Mouse (Mus musculus): ENCODE measurements around the gene Mvp. TPM values are rescaled to one million over a fixed set of nuclear protein-coding genes. Genes with fewer than 3 reads are reported as not detected.

Gene Mvp
- total RNA-seq, 4 experiments from 2014 or later: 10.9 to 12.6 (median 12.0) TPM

GRCm38 (mm10) chr7:126950647-126951615 is 63.5 kb downstream of the Mvp start:
- peak in 1 of 2 experiments; percentile 52 for DNase-seq (ENCODE audit: low spot score in 2 of 2)

GRCm38 (mm10) chr7:126949793-126950646 is 64.4 kb downstream of the Mvp start, which contains the start of gene Sez6l2:
TSS of gene Sez6l2 (plus strand) at chr7:126950563.
- DNase-seq (ENCODE audit: low spot score in 2 of 2): peak; percentile 75 to 83

GRCm38 (mm10) chr7:126949403-126949792 is 65.0 kb downstream of the Mvp start, which contains the start of gene Asphd1:
TSS of gene Asphd1 (minus strand) at chr7:126949582.
- DNase-seq (ENCODE audit: low spot score in 2 of 2): peak; percentile 63 to 72

- DNase-seq (ENCODE audit: low spot score in 2 of 2): no peak
These were observed 65.8 kb downstream of the Mvp start for GRCm38 (mm10) chr7:126948626-126949025.

- no peak for DNase-seq (ENCODE audit: low spot score in 2 of 2)
These were observed 67.9 kb downstream of the Mvp start for GRCm38 (mm10) chr7:126946530-126946929.

- DNase-seq (ENCODE audit: low spot score in 2 of 2): no peak
These were observed 72.6 kb downstream of the Mvp start for GRCm38 (mm10) chr7:126941801-126942200.

GRCm38 (mm10) chr7:126941171-126941570 is 73.2 kb downstream of the Mvp start:
- no peak for DNase-seq (ENCODE audit: low spot score in 2 of 2)

Small RNA genes lying within 50 kb of the gene (microRNA-seq; reads per million reads assigned to microRNA genes)
- 0 reads per million in 2 experiments for gene Gm44343

Other genes with a start within 250 kb of the Mvp start
- 1 to 10 TPM; 1.4 to 3.3 (median 2.3) TPM for gene Gdpd3, start 248.3 kb downstream of the Mvp start, total RNA-seq (2022)
- gene Ypel3, start 237.7 kb downstream of the Mvp start, total RNA-seq (2022): 100 to 1,000 TPM; 256 to 289 (median 278) TPM
- under 1 TPM; 0.63 to 1.00 (median 0.84) TPM for gene Tbx6, start 233.1 kb downstream of the Mvp start, total RNA-seq (2022)
- 10 to 100 TPM; 48.2 to 56.0 (median 51.2) TPM for gene Ppp4c, start 222.1 kb downstream of the Mvp start, total RNA-seq (2022)
- gene Fam57b, start 217.0 kb downstream of the Mvp start, total RNA-seq (2022): 10 to 100 TPM; 58.1 to 63.4 (median 59.6) TPM
- gene 4930451I11Rik, start 183.0 kb downstream of the Mvp start, total RNA-seq (2022): 1 to 10 TPM in 1 of 4 experiments, not detected in 3; 2.3 TPM
- gene Doc2a, start 167.2 kb downstream of the Mvp start, total RNA-seq (2022): 10 to 100 TPM; 45.6 to 57.5 (median 53.5) TPM
- gene Hirip3, start 152.6 kb downstream of the Mvp start, total RNA-seq (2022): 10 to 100 TPM; 32.6 to 47.7 (median 40.7) TPM
- gene Ino80e, start 152.2 kb downstream of the Mvp start, total RNA-seq (2022): 10 to 100 TPM; 48.0 to 61.8 (median 51.8) TPM
- gene Taok2, start 129.9 kb downstream of the Mvp start, total RNA-seq (2022): 100 to 1,000 TPM; 146 to 153 (median 152) TPM
- 10 to 100 TPM; 20.8 to 25.4 (median 22.8) TPM for gene Tmem219, start 91.7 kb downstream of the Mvp start, total RNA-seq (2022)
- 100 to 1,000 TPM; 153 to 158 (median 156) TPM for gene Kctd13, start 85.7 kb downstream of the Mvp start, total RNA-seq (2022)
- gene Asphd1, start 65.0 kb downstream of the Mvp start, total RNA-seq (2022): 10 to 100 TPM; 44.4 to 53.4 (median 50.5) TPM
- gene Sez6l2, start 64.1 kb downstream of the Mvp start, total RNA-seq (2022): 100 to 1,000 TPM; 419 to 434 (median 424) TPM
- gene Cdipt, start 38.7 kb downstream of the Mvp start, total RNA-seq (2022): 100 to 1,000 TPM; 175 to 183 (median 179) TPM
- gene Cdiptos, start 38.5 kb downstream of the Mvp start, total RNA-seq (2022): under 1 TPM in 1 of 4 experiments, not detected in 3; 0.61 TPM
- 1 to 10 TPM in 1 of 4 experiments, not detected in 3; 2.5 TPM for gene Pagr1b, start 1.9 kb upstream of the Mvp start, total RNA-seq (2022)
- gene Pagr1a, start 2.7 kb upstream of the Mvp start, total RNA-seq (2022): 10 to 100 TPM; 13.2 to 34.8 (median 28.4) TPM
- 10 to 100 TPM; 35.5 to 49.5 (median 45.3) TPM for gene Gm42742, start 6.5 kb upstream of the Mvp start, total RNA-seq (2022)
- 100 to 1,000 TPM; 191 to 225 (median 213) TPM for gene Prrt2, start 6.6 kb upstream of the Mvp start, total RNA-seq (2022)
- 100 to 1,000 TPM; 167 to 197 (median 191) TPM for gene Maz, start 12.4 kb upstream of the Mvp start, total RNA-seq (2022)
- 1 to 10 TPM; 2.3 to 7.1 (median 5.3) TPM for gene Kif22, start 27.9 kb upstream of the Mvp start, total RNA-seq (2022)
- gene Zg16, start 72.7 kb upstream of the Mvp start, total RNA-seq (2022): not detected
- 1 to 10 TPM in 3 of 4 experiments, under 1 TPM in 1; 0.97 to 2.6 (median 1.7) TPM for gene AI467606, start 76.7 kb upstream of the Mvp start, total RNA-seq (2022)
- gene Qprt, start 107.6 kb upstream of the Mvp start, total RNA-seq (2022): under 1 TPM in 3 of 4 experiments, not detected in 1; 0.19 to 0.50 (median 0.28) TPM
- gene Spn, start 123.2 kb upstream of the Mvp start, total RNA-seq (2022): under 1 TPM in 3 of 4 experiments, not detected in 1; 0.09 to 0.30 (median 0.13) TPM
- 100 to 1,000 TPM in 2 of 4 experiments, 10 to 100 TPM in 2; 89.7 to 111 (median 98.2) TPM for gene Cd2bp2, start 181.4 kb upstream of the Mvp start, total RNA-seq (2022)
- 100 to 1,000 TPM in 2 of 4 experiments, 10 to 100 TPM in 2; 89.4 to 105 (median 96.9) TPM for gene Tbc1d10b, start 193.8 kb upstream of the Mvp start, total RNA-seq (2022)
- 10 to 100 TPM in 2 of 4 experiments, 1 to 10 TPM in 2; 1.9 to 21.6 (median 9.2) TPM for gene Mylpf, start 194.3 kb upstream of the Mvp start, total RNA-seq (2022)
- gene Zfp553, start 218.4 kb upstream of the Mvp start, total RNA-seq (2022): 10 to 100 TPM; 18.2 to 21.2 (median 21.0) TPM
- 1 to 10 TPM; 3.1 to 7.1 (median 5.4) TPM for gene Sept1, start 218.5 kb upstream of the Mvp start, total RNA-seq (2022)
- gene Zfp771, start 229.7 kb upstream of the Mvp start, total RNA-seq (2022): 10 to 100 TPM; 49.5 to 55.5 (median 53.6) TPM
- gene Dctpp1, start 246.1 kb upstream of the Mvp start, total RNA-seq (2022): 10 to 100 TPM; 24.3 to 28.3 (median 26.0) TPM